Mouse (Mus musculus): ENCODE data around the gene Heyl.

DNA sequence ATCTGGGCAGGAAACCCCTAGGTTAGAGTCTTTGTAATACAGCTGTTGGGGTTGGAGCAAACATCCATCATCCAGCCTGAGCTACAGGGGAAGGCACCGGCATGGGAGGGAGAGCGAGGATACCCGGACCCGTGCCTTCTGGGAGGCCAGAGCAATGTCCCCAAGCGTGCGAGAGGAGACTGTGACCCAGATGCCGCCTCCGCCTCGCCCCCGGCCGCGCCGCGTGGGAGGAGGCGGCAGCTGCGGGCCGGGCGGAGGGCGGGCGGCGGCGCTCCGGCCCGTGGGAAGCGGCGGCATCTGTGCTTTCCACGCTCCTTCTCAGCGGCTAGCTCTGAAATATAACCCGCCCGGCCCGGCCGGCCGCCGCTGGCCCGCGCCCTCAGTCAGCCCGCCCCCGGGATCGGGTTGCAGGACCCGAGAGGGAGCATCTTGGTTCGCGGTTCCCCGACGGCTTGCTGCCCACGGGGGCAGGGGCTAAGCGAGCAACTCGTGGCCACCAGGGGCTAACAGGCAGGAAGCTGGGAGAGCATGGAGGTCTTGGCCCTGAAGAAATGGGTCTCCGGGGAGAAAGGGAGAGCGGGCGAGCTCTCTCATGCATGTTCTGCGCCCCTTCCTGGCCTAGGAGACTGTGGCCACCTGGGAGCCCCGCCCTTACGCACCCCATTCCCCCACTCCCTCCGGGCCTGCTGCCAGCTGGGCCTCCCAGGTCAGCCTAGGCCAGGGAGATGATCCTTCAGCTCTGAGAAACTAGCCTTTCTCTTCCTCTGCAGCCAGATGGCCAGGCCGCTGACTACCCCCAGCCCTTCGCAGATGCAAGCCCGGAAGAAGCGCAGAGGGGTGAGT is 6.2 kb downstream of the Heyl start:
- TF ChIP-seq CTCF (IDR thresholded peaks at IDR 0.05; ENCODE audit: borderline replicate concordance, insufficient read depth, low read length) (no peak), POLR2A (IDR thresholded peaks at IDR 0.05; ENCODE audit: low read depth, low read length) (no peak)
